Mouse (Mus musculus): ENCODE measurements around the gene Rbfox3.

The Rbfox3 gene

DNA sequence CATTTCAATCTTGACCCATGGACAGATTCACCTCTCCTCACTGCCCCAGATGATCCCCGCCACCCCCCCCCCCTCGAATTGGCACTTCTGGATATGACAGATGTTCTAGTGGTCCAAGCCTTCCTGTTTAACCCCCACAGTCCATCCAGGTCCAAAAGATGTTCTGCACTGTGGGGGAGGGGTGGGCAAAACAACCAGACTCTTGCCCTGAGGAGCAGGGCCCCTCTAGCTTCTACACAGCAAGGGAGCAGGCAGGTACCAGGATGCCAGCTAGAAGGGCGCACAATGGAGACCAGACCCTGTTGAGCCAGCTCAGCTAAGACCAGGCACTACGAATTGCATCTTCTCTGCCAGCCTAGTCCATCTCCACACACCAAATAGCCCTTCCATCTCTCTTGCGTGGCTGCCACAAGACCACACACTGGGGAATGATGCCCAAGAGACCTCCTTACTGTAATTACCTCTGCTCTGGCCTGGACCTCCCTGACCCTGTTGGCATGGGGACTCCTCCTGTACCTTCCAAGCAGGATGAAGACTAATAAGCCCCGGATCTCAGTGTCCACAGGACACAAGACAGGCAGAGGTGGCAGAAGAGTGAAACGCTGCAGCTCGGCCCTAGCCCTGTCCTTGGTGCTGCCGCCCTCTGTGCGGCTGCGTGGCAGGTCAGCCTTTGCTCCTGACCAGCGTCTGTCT lies 5.1 kb downstream of the Rbfox3 start:
- no peak for DNase-seq (ENCODE audit: low read depth, low spot score)

GRCm38 (mm10) chr11:118905656-118906055 lies 5.7 kb downstream of the Rbfox3 start:
- no peak for DNase-seq (ENCODE audit: low read depth, low spot score)

- no peak for DNase-seq (ENCODE audit: low read depth, low spot score)
These were observed 7.1 kb downstream of the Rbfox3 start for GRCm38 (mm10) chr11:118904253-118904652.

- DNase-seq (ENCODE audit: low read depth, low spot score): no peak
These were observed 11.4 kb downstream of the Rbfox3 start for GRCm38 (mm10) chr11:118899771-118900545.

- DNase-seq (ENCODE audit: low read depth, low spot score): no peak
These were observed 12.8 kb downstream of the Rbfox3 start for GRCm38 (mm10) chr11:118898643-118899042.

- DNase-seq (ENCODE audit: low read depth, low spot score): no peak
These were observed 13.2 kb downstream of the Rbfox3 start for GRCm38 (mm10) chr11:118898156-118898555.

DNA sequence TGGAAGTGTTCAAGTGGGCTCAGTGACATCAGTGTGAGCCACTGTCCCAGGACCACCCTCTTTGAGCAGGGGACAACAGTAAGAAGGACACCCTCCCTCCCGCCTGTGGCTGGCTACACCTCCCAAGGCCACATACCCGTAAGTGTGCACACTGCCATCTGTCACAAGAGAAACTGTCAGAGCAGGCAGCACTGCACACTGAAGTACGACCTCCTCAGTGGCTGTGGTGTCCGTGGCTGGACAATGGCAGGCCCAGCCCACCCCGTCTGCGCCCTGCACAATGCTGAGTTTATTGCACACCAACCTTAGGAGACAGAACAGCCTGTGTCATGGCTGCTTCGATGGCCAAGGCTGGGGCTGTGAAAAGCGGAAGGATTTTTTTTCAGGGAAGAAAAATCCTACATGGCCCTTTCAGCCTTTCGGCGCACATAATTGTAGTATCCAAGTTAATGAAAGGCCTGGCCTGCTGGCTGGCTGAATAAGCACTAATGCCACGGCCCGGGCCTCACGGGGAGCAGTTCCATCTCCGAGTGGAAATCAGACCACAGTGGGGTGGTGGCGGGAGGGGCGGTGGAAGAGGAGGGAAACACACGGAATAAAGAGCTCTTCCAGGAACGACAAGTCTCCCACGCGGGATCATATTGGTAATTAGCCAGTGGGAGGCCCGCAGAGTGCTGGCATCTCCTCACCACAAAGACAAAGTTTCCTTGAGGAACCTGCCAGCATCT lies 14.1 kb downstream of the Rbfox3 start:
- no peak for DNase-seq (ENCODE audit: low read depth, low spot score)

DNA sequence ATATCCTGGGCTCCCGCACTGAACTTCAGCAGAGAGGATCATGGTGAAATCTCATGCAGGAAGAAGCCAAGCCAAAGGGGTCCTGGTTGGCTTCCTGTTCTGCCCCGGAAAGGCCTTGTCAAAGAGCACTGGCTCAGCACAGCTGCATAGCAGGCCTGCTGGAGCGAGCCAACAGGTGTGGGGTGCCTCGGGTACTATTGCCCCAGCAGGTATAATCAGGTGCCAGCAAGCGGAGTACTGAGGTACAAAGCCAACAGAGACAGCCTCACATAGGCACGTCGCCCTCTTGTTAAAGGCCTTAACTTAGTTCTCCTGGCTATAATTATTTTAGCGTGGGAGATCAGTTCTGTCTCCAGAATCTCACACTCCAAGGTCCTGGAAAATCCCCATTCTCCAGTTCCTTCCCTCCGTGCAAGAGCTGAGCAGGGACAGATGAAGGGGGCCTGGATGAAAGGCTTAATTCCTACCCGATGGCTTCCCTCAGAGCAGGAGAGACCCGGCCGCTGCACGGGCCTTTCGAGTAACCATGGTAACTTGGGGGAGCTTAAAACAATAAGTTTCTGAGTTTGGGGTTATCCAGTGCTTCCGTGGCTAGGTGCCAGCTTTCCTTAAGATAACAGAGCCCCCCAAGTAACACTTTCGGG lies 15.2 kb downstream of the Rbfox3 start:
- no peak for DNase-seq (ENCODE audit: low read depth, low spot score)

- no peak for DNase-seq (ENCODE audit: low read depth, low spot score)
These were observed 16.6 kb downstream of the Rbfox3 start for GRCm38 (mm10) chr11:118894835-118895234.

- no peak for DNase-seq (ENCODE audit: low read depth, low spot score)
These were observed 17.2 kb downstream of the Rbfox3 start for GRCm38 (mm10) chr11:118894196-118894595.

DNA sequence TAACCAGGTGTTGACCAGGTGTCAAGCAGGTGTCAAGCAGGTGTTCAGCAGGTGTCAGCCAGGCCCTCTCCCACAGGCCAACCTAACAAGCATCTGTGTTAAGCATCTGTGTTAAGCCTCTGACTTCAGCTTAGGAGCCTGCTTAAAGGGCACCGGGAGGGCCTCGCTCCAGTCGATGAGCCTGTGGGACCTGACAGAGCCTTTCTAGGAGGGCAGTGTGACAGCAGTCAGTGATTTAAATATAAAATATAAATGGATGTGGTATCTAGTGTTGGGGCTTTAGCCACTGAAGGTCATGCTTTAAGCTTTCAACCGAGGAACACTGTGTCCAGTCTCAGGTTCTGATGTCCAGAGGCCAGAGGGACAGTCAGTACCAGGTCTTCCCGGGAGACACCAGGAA lies 18.5 kb downstream of the Rbfox3 start:
- no peak for DNase-seq (ENCODE audit: low read depth, low spot score)

DNA sequence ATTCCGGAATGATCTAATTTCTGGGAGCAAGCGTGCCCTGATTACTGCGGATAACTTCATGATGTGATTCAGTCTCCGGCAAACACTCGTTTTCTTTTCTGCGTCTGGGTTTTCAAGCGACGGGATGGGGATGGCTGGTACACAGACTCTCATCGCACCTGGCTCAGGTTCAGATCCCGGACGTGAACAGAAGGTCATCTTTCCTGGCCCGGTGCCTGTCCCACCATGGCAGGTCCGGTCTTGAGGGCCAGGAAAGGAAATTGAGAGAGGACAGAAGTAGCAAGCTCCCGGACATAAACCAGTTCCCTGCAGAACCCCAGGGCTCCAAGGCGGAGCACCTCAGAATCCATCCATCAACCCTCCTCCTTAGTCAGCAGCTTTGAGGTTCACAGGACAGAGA lies 19.9 kb downstream of the Rbfox3 start:
- no peak for DNase-seq (ENCODE audit: low read depth, low spot score)

DNA sequence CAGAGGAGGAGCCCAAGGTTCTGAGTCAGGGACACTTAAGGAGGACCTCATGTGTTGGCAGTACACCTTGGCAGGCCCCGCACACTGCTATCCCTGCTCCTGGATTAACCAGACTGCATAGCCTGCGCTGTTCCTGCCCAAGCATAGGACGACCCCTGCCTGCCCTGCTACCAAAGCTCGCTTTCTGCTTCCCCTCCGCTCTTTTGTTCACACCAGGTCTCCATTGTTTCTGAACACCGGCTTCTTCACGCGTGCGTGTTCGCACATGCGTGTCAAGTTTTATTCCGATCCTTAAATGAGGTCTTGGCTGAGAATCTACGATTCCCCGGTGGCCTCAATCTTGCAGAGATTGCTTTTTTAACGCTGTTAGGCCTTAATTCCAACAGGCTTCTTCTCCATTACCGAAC lies 20.4 kb downstream of the Rbfox3 start:
- no peak for DNase-seq (ENCODE audit: low read depth, low spot score)

DNA sequence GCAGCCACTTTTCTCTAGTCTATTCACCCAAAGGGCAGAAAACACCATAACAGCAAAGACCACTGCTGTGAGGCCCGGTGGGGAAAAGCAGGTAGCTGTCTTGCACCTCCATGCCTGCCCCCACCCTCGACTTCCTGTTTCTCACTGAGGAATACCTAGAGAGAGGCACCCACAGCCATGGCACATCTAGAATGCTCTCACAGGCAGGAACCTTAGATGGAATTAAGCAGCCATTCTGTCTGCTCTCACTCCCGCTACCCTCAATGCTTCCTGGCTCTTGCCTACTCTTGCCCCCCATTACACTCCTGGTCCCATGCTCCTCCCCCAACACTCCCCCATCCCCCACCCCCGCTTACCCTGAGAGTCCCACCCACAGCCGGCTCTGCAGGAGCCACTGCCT lies 20.9 kb downstream of the Rbfox3 start:
- DNase-seq (ENCODE audit: low read depth, low spot score): no peak

- no peak for DNase-seq (ENCODE audit: low read depth, low spot score)
These were observed 21.9 kb downstream of the Rbfox3 start for GRCm38 (mm10) chr11:118889500-118889899.

DNA sequence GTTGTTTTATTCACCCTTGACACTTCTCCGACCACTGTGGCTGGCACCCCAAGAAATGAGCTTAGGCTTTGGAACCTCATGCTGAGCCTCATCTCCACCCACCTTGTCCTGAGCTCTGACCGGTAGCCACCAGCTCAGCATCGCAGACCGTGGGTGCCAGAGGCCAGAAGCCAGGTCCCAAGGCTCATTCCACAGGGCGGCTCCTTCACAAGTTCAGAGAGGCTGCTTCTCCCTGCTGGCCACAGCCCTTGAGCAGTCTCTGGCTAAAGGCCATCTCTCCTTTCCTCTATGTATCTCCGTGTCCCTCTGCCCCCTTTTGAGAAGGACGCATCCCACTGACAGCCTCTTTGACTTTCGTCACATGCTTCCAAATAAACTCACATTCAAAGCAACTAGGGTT lies 23.0 kb downstream of the Rbfox3 start:
- no peak for DNase-seq (ENCODE audit: low read depth, low spot score)

GRCm38 (mm10) chr11:118887206-118887605 lies 24.2 kb downstream of the Rbfox3 start:
- DNase-seq (ENCODE audit: low read depth, low spot score): no peak

GRCm38 (mm10) chr11:118886269-118886965 lies 25.0 kb downstream of the Rbfox3 start:
- no peak for DNase-seq (ENCODE audit: low read depth, low spot score)

DNA sequence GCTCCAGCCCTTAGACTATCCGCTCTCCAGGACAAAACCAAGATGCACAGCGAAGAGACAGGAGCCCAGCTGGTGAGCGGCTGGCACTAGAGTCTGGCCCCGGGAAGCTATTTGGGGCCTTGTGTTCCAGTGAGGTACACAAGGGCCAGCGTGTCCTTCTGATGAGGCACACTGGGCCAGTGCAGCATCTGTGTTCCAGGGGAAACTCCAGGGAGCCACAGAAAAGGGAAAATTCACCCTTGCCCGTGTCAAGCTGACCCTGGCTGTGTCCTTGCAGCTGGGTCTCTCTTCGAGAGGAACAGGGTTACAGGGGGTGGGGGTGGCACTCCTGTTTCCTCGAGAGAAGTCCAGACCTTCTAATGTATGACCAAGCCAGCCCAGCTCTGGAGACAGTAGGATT lies 25.8 kb downstream of the Rbfox3 start:
- no peak for DNase-seq (ENCODE audit: low read depth, low spot score)

- DNase-seq (ENCODE audit: low read depth, low spot score): no peak
These were observed 26.3 kb downstream of the Rbfox3 start for GRCm38 (mm10) chr11:118885135-118885534.

- no peak for DNase-seq (ENCODE audit: low read depth, low spot score)
These were observed 28.3 kb downstream of the Rbfox3 start for GRCm38 (mm10) chr11:118883143-118883542.
